Mouse (Mus musculus): ENCODE results near the gene Fli1.

Fli1 gene

DNA sequence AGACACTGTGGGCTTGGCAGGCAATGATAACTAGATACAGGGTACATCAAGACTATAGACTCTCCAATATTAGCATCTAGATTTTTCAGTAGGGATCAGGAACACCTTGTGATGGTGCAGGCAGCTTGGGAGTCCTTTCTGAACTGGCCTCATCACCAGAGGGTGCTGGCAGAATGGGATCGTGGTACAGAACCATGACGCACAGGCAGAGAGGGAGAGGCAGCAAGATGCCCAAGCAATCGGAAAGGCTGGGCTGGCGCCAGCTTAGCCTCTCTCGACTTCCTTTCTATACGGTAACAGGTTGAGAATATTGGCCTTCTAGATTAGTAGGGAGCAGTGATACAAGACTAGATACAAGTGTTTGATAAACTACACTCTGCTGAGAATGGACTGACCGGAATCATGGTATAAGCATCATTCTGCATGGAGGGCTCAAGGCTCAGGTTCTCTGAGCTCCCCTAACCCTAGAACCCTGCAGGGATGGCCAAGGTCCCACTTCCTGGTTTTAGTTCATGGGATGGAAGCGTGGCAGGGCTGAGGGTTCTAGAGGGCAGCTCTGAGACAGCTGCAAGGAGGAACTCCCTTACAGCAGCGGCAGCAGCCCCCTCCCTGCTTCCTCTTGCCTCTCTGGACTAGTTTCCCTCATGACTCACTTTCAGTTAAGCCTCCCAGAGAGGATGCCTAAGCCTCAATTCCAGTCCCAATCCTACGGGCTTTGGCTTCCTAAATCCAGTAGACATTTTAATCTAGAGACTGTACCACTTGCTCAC is 67.9 kb downstream of the Fli1 start:
- no peak for DNase-seq (ENCODE audit: extremely low read depth, low read depth, low spot score)

GRCm38 (mm10) chr9:32472346-32472745 is 70.3 kb downstream of the Fli1 start:
- DNase-seq (ENCODE audit: extremely low read depth, low read depth, low spot score), result no peak

GRCm38 (mm10) chr9:32469123-32469751 is 73.4 kb downstream of the Fli1 start:
- no peak for DNase-seq (ENCODE audit: extremely low read depth, low read depth, low spot score)

- no peak for DNase-seq (ENCODE audit: extremely low read depth, low read depth, low spot score)
Observed at GRCm38 (mm10) chr9:32468313-32468712, 74.3 kb downstream of the Fli1 start.

GRCm38 (mm10) chr9:32467443-32467842 is 75.2 kb downstream of the Fli1 start:
- no peak for DNase-seq (ENCODE audit: extremely low read depth, low read depth, low spot score)

GRCm38 (mm10) chr9:32466861-32467260 is 75.8 kb downstream of the Fli1 start:
- no peak for DNase-seq (ENCODE audit: extremely low read depth, low read depth, low spot score)

DNA sequence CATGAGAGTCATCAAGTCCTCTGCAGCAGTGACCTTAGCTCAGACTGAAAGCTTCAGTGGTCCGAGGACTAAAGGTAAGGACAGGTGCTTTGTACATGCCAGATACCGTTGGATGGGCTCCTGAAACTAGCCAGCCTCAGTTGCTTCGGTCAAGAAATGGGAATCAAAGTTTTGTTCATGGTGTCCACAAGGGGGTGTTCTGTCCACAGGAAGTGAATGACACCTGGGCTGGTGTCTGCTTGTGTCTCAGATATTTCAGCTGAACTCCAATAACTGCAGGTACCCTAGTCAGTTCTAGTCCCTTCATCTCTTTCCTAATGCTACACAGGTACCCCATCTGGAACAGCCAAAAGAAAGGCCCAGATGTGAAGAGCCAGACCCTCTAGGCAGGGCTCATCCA is 86.0 kb downstream of the Fli1 start:
- DNase-seq (ENCODE audit: extremely low read depth, low read depth, low spot score), result no peak

DNA sequence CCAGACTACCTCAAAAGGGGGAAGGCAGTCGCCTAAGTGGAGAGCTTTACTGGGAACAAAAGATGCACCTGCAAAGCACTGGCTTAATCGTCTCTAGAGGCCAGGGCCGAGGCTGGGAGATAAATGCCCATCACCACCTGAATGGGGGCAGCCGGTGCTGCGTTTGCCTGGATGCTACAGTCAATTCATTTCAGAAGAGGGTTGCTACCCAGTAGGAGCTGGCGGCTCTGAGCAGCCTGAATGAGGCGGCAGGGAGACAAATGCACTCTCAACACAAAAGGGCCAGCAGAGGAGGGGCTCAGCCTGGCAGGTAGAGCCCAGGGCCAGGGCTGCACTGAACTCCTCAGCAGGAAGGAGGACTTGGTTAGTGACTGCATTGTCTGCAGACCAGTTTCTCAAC is 92.5 kb downstream of the Fli1 start:
- no peak for DNase-seq (ENCODE audit: extremely low read depth, low read depth, low spot score)

GRCm38 (mm10) chr9:32448766-32449165 is 93.9 kb downstream of the Fli1 start:
- DNase-seq (ENCODE audit: extremely low read depth, low read depth, low spot score), result no peak

DNA sequence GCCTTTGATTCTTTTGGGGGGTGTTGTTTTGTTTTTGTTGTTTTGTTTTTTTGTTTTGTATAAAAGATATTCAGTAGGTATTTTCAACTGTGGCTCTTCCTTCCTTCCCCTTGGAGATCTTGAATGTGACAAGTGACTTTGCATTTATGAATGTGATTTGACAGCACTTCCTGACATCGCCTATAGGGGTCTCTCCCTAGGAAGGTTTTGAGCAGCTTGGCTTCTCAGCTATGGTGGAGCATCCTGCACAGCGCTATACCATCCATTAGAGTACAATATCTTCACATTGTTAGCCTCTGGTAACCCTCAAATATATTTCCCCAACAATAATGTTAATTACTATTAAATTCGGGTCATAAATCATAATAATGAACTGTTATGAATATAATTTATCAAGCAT is 96.9 kb downstream of the Fli1 start:
- no peak for DNase-seq (ENCODE audit: extremely low read depth, low read depth, low spot score)

GRCm38 (mm10) chr9:32444453-32445201 is 98.0 kb downstream of the Fli1 start:
- DNase-seq (ENCODE audit: extremely low read depth, low read depth, low spot score), result no peak

DNA sequence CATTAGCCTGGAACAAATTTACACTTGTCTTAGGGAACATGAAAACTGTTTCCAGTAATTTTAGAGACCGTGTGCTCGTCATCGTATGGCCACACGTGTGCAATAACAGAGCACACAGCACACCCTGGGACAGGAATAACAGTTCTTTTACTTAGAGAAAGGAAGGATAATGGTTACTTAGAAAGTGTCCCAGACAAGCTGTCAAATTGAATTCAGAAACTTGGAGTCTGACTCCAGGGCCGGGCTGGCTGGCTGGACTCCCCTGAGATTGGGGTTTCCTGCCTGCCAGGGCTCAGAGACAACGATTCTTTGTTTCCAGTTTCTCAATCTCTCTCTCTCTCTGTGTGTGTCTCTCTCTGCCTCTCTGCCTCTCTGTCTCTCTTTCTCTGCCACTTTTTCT is 98.8 kb downstream of the Fli1 start:
- no peak for DNase-seq (ENCODE audit: extremely low read depth, low read depth, low spot score)

DNA sequence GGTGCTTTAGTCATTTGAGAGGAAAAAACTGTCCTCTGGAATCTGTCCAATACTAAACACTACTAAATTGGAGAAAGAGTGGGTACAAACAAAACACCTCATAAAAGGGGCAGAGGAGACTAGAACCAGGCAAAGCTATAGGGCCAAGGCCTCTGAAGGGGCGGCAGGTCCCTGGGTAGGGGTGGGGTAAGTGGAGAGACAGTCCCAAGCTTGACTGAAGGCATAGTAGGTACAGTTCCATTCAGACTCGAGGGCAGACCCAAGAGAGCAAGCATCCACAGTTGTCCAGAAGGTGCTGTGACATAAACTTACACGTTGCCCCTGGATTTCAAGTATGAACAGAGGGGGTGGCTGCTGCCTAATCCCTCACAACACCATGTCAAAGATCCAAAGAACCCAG is 99.5 kb downstream of the Fli1 start:
- no peak for DNase-seq (ENCODE audit: extremely low read depth, low read depth, low spot score)

- no peak for DNase-seq (ENCODE audit: extremely low read depth, low read depth, low spot score)
Observed at GRCm38 (mm10) chr9:32434241-32435213, 108.1 kb downstream of the Fli1 start.

DNA sequence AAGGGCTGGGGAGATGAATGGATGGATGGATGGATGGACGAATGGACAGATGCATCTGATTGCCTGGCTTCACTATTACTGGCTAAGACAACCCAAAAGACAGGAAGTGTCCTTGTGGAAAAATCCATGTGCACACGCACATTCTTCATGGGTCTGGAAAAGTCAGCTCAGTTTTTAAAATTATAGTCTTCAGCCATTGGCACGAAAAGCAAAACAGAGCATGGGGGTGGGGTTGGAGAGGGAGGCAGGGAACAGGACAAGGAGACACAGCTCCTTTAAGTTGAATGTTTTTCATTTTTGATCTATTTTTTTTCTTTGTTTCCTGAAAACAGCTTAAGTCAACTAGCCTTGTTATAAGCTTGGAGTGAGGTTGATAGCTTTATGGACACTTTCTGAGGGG is 111.6 kb downstream of the Fli1 start:
- no peak for DNase-seq (ENCODE audit: extremely low read depth, low read depth, low spot score)

DNA sequence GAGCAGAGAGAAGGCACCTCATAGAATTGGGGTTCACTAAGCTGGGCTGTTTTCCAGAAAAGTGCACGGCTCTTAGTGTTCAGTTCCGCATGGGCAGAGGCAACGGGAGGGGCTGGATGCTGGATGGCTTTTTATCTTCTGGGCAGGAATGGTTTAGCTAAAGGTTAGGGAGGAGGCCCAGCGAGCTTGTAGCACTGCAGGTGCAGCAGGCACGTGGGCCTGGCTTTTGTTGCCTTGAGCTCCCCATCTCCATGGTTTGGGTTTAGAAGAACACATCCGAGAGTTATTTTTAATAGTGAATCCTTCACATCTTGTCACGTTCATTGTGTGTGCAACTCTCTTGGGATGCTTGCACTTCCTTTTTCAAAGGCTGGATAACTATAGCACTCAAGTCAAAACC is 117.3 kb downstream of the Fli1 start:
- no peak for DNase-seq (ENCODE audit: extremely low read depth, low read depth, low spot score)

DNA sequence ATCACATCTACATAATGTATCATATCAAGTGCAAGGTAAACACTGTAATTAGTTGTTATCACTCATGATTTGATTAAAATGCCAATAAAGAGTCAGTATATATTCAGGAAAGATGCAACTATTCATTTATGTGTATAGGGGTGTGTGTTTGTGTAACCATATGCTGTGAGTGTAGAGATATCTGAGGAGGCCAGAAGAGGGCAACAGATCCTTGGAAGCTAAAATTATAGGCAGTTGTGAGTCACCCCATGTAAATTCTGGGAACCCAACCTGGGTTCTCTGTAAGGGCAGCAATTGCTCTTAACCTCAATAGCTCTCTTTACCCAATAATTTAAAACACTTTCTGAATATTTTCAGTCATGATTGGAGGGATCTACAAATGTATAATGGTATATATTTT is 122.0 kb downstream of the Fli1 start:
- DNase-seq (ENCODE audit: extremely low read depth, low read depth, low spot score), result no peak

DNA sequence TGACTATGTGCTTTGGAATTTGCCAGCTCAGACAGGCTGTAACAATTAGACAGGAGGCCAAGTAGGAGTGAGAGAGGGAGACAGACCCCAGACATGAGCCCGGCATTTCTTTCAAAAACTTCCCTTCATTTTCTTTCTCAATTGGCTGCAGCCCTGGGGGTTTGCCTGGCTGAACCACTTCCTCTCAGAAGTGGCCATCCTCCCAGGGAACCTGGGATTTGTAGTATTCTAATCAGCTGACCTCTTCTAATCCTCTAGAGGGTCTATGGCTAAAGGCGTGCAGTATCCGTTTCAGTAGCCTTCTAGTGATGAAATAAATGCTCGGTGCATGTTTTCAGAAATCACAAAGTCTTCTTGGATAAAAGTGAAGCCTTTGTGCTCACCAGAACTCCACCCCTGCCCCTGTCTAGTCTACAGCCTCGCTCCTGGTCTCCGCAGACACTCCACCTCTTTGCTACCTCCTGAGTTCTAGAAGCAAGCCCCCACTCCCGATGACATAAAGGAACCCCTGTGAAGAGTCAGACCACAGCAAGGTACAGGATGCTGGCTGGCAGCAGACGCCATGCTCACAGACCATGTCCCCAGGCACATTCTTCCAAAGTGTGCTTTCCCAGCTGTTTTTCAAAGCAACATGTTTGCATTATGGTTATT is 125.1 kb downstream of the Fli1 start:
- no peak for DNase-seq (ENCODE audit: extremely low read depth, low read depth, low spot score)

- no peak for DNase-seq (ENCODE audit: extremely low read depth, low read depth, low spot score)
Observed at GRCm38 (mm10) chr9:32415952-32416351, 126.7 kb downstream of the Fli1 start.

DNA sequence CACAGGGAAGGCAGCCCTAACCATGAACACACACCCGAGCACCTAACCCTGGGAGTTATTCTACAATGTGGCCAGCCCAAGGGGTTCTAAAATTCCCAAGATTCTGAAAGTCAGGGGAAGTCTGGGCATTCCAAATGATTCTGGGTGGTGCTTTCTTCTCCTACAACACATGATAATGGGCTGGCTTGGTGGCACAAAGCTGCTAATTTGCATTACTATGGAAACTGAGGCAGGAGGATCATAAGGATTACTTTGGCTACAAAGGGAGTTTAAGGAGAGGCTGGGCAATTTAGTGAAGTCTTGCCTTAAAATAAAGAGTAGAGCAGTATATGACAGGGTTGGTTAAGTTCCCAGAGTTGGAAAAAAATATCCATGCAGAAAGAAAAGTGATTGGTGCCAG is 127.7 kb downstream of the Fli1 start:
- DNase-seq (ENCODE audit: extremely low read depth, low read depth, low spot score), result no peak

Measured in fat pad, adult 2 months (tissue).